Mouse (Mus musculus): ENCODE measurements around the gene Aqp1. TPM values are rescaled to one million over a fixed set of nuclear protein-coding genes. Genes with fewer than 3 reads are reported as not detected.

Aqp1 gene
- total and polyA plus RNA-seq, 3 experiments = 57.2 to 95.3 TPM; not detected in 1

DNA sequence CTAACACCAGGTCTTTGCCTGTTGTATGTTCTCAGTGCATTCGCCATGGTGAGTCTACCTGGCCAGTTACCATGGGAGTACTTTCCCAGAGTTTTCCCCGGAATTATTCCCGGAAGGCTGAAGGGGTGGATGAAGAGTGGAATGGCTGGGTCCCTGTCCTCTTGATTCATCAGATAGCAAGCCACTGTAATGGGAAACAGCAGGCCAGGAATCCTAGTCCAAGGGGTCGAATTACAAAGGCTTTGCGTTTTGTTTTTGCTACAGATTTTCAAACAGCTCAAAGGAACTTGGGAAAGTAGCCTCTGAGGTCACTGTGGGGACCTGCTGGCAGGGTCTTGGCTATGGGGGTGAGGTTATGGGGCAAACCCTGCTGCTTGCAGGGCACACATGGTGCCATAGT lies 24.3 kb upstream of the Aqp1 start:
- no peak overlapping the region for H3K4me3 ChIP-seq (ENCODE audit: control insufficient read depth in 1 of 2, insufficient read depth in 1 of 2, low read depth in 2 of 2, low read length in 2 of 2)
- DNase-seq (ENCODE audit: low read depth, low spot score) = no peak
- no peak overlapping the region for H3K27ac ChIP-seq (ENCODE audit: control insufficient read depth, low read depth, low read length)
- no peaks in the 10 kb centered on the region for H3K4me1 ChIP-seq (ENCODE audit: control insufficient read depth in 1 of 2, insufficient read depth in 2 of 2, low read length in 2 of 2)
- H3K79me2 ChIP-seq (ENCODE audit: control insufficient read depth, insufficient read depth, low read length, poor library complexity) = no peaks in the 10 kb centered on the region
- H3K27me3 ChIP-seq (ENCODE audit: control insufficient read depth in 1 of 2, insufficient read depth in 2 of 2, low read length in 2 of 2) = no peaks in the 10 kb centered on the region
- H3K9me3 ChIP-seq (replicated peaks; ENCODE audit: insufficient read depth, low read length) = no peaks in the 10 kb centered on the region
- TF ChIP-seq SIN3A (IDR thresholded peaks at IDR 0.05; ENCODE audit: low read length) (no peak), KAT2A (conservative IDR thresholded peaks at IDR 0.05; ENCODE audit: low read depth, low read length) (no peak), MXI1 (IDR thresholded peaks at IDR 0.05; ENCODE audit: low read depth, low read length) (no peak), HCFC1 (IDR thresholded peaks at IDR 0.05; ENCODE audit: low read depth, low read length) (no peak), POLR2A (IDR thresholded peaks at IDR 0.05; ENCODE audit: control insufficient read depth in 1 of 2, insufficient read depth in 1 of 2, low read depth in 1 of 2, low read length in 2 of 2, poor library complexity in 1 of 2) (no peak), RCOR1 (IDR thresholded peaks at IDR 0.05; ENCODE audit: low read depth, low read length) (no peak), MYB (IDR thresholded peaks at IDR 0.05; ENCODE audit: low read depth, low read length) (no peak), CTCF (IDR thresholded peaks at IDR 0.05 in 2 of 3, conservative IDR thresholded peaks at IDR 0.05 in 1 of 3; ENCODE audit: control insufficient read depth in 1 of 3, insufficient read depth in 1 of 3, low read depth in 2 of 3, low read length in 3 of 3, poor library complexity in 1 of 3, severe bottlenecking in 1 of 3) (no peak), MAFK (IDR thresholded peaks at IDR 0.05; ENCODE audit: borderline replicate concordance, low read depth, low read length) (no peak), ELF1 (IDR thresholded peaks at IDR 0.05; ENCODE audit: low read depth, low read length) (no peak), CHD2 (IDR thresholded peaks at IDR 0.05; ENCODE audit: low read length) (no peak), MAX (IDR thresholded peaks at IDR 0.05; ENCODE audit: low read length) (no peak)
- no peaks in the 10 kb centered on the region for H3K36me3 ChIP-seq (ENCODE audit: control insufficient read depth in 1 of 2, insufficient read depth in 2 of 2, low read length in 2 of 2)
- no peak overlapping the region for H3K9ac ChIP-seq (ENCODE audit: control insufficient read depth, low read depth, low read length, poor library complexity, severe bottlenecking)

DNA sequence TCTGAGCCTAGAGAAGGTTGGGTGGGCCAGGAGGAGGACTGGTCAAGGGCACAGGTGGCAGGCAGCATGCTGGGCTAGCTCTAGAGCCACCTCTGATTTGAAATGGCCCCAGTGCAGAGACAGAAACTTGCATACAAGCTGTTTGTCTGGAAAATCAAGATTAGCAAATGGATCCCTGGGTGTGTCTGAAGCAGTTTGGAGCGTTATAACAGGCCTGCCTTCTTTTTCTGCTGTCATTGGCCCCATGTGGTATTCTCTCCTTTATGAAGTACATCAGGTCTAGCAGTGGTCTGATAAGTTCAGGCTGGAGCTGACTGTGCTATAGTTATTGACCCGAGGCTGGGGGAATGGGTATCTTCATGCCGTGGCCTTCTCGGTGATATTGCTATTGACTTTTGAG lies 22.3 kb upstream of the Aqp1 start:
- Histone ChIP-seq H3K79me2 (ENCODE audit: control insufficient read depth, insufficient read depth, low read length, poor library complexity) (no peaks in the 10 kb centered on the region), H3K4me1 (ENCODE audit: control insufficient read depth in 1 of 2, insufficient read depth in 2 of 2, low read length in 2 of 2) (no peaks in the 10 kb centered on the region), H3K9me3 (replicated peaks; ENCODE audit: insufficient read depth, low read length) (no peaks in the 10 kb centered on the region), H3K9ac (ENCODE audit: control insufficient read depth, low read depth, low read length, poor library complexity, severe bottlenecking) (no peak overlapping the region), H3K4me3 (ENCODE audit: control insufficient read depth in 1 of 2, insufficient read depth in 1 of 2, low read depth in 2 of 2, low read length in 2 of 2) (no peak overlapping the region), H3K27me3 (ENCODE audit: control insufficient read depth in 1 of 2, insufficient read depth in 2 of 2, low read length in 2 of 2) (no peaks in the 10 kb centered on the region), H3K27ac (ENCODE audit: control insufficient read depth, low read depth, low read length) (no peak overlapping the region), H3K36me3 (ENCODE audit: control insufficient read depth in 1 of 2, insufficient read depth in 2 of 2, low read length in 2 of 2) (no peaks in the 10 kb centered on the region)
- TF ChIP-seq MYB (IDR thresholded peaks at IDR 0.05; ENCODE audit: low read depth, low read length) (no peak), UBTF (IDR thresholded peaks at IDR 0.05; ENCODE audit: borderline replicate concordance, insufficient read depth, low read depth, low read length) (no peak), ZKSCAN1 (IDR thresholded peaks at IDR 0.05; ENCODE audit: low read depth, low read length) (no peak), CHD2 (IDR thresholded peaks at IDR 0.05; ENCODE audit: low read length) (no peak), TBP (IDR thresholded peaks at IDR 0.05; ENCODE audit: low read depth, low read length) (no peak), POLR2AphosphoS5 (IDR thresholded peaks at IDR 0.05; ENCODE audit: borderline replicate concordance, low read depth, low read length) (no peak), GATA1 (IDR thresholded peaks at IDR 0.05; ENCODE audit: low read depth, low read length) (no peak), MXI1 (IDR thresholded peaks at IDR 0.05; ENCODE audit: low read depth, low read length) (no peak), RAD21 (IDR thresholded peaks at IDR 0.05; ENCODE audit: low read depth, low read length) (no peak), MAX (IDR thresholded peaks at IDR 0.05; ENCODE audit: low read length) (no peak), HCFC1 (IDR thresholded peaks at IDR 0.05; ENCODE audit: low read depth, low read length) (no peak), SMC3 (IDR thresholded peaks at IDR 0.05; ENCODE audit: low read depth, low read length) (no peak), CHD1 (IDR thresholded peaks at IDR 0.05; ENCODE audit: low read depth, low read length) (no peak), MAFK (IDR thresholded peaks at IDR 0.05; ENCODE audit: borderline replicate concordance, low read depth, low read length) (no peak), POLR2A (IDR thresholded peaks at IDR 0.05; ENCODE audit: control insufficient read depth in 1 of 2, insufficient read depth in 1 of 2, low read depth in 1 of 2, low read length in 2 of 2, poor library complexity in 1 of 2) (no peak), RCOR1 (IDR thresholded peaks at IDR 0.05; ENCODE audit: low read depth, low read length) (no peak), ETS1 (IDR thresholded peaks at IDR 0.05; ENCODE audit: low read depth, low read length) (no peak), GABPA (IDR thresholded peaks at IDR 0.05; ENCODE audit: low read depth, low read length) (no peak), ZC3H11A (IDR thresholded peaks at IDR 0.05; ENCODE audit: low read depth, low read length) (no peak), POLR2AphosphoS2 (IDR thresholded peaks at IDR 0.05; ENCODE audit: low read length) (no peak)
- no peak for DNase-seq (ENCODE audit: low read depth, low spot score)

Data from MEL (cell line).